Mouse (Mus musculus): ENCODE measurements around the gene Zkscan17. TPM values are rescaled to one million over a fixed set of nuclear protein-coding genes. Genes with fewer than 3 reads are reported as not detected.

The Zkscan17 gene
- polyA plus RNA-seq, 1 experiment from 2014 or later: 20.4 TPM

DNA sequence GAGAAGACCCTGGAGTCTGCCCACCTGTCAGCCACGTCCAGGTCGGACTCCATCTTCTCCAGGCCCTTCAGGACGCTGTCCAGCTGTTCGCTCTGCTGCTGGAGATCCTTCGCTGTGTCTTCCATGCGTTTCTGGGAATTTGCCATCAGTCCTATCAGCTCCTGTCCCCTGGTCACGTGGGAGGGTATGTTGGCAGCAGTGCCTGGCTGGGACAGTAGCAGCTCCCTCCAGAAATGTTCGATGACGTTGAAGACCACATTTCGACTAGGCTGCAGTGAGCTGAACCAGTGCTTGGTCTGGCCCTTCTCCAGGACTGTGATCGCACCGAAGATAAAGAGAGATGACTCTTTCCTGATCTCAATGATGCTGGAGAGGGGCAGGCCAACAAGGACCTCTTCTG is 88.6 kb downstream of the Zkscan17 start:
- no peaks in the 10 kb centered on the region for H3K27me3 ChIP-seq
- H3K4me2 ChIP-seq: no peak overlapping the region
- H3K27ac ChIP-seq: no peak overlapping the region
- no peak overlapping the region for H3K4me3 ChIP-seq
- ATAC-seq: no peak
- 93% methylated on average over 12 of the region's 12 CpGs for WGBS
- H3K9me3 ChIP-seq (replicated peaks): peaks cover 9% of the 10 kb centered on the region
- H3K9ac ChIP-seq: no peak overlapping the region
- no peaks in the 10 kb centered on the region for H3K4me1 ChIP-seq
- peaks cover 55% of the 10 kb centered on the region for H3K36me3 ChIP-seq (ENCODE audit: poor library complexity, severe bottlenecking)

Other genes starting within 250 kb of the Zkscan17 start
- 2.3 and 3.4 TPM in 2 replicates for gene Wnt3a, start 236.0 kb downstream of the Zkscan17 start, polyA plus RNA-seq (2015; fragmentation: Nextera tagmentation; extraction: Ambion mirVana)
- 1.8 and 2.9 TPM in 2 replicates for gene Wnt9a, start 219.8 kb downstream of the Zkscan17 start, polyA plus RNA-seq (2015; fragmentation: Nextera tagmentation; extraction: Ambion mirVana)
- gene Prss38, start 151.1 kb downstream of the Zkscan17 start, polyA plus RNA-seq (2015; fragmentation: Nextera tagmentation; extraction: Ambion mirVana): not detected in 2 replicates
- gene Jmjd4, start 76.7 kb downstream of the Zkscan17 start, polyA plus RNA-seq (2015; fragmentation: Nextera tagmentation; extraction: Ambion mirVana): 12.5 and 13.0 TPM in 2 replicates
- gene Snap47, start 75.6 kb downstream of the Zkscan17 start, polyA plus RNA-seq (2015; fragmentation: Nextera tagmentation; extraction: Ambion mirVana): 239 and 252 TPM in 2 replicates
- gene Zfp867, start 54.3 kb downstream of the Zkscan17 start, polyA plus RNA-seq (2015; fragmentation: Nextera tagmentation; extraction: Ambion mirVana): 13.5 and 14.1 TPM in 2 replicates
- 0.08 and 0.09 TPM in 2 replicates for gene Nlrp3, start 14.8 kb upstream of the Zkscan17 start, polyA plus RNA-seq (2015; fragmentation: Nextera tagmentation; extraction: Ambion mirVana)
- not detected in 2 replicates for gene Olfr222, start 49.5 kb upstream of the Zkscan17 start, polyA plus RNA-seq (2015; fragmentation: Nextera tagmentation; extraction: Ambion mirVana)
- not detected in 2 replicates for gene Olfr223, start 66.5 kb upstream of the Zkscan17 start, polyA plus RNA-seq (2015; fragmentation: Nextera tagmentation; extraction: Ambion mirVana)
- 37.1 and 40.5 TPM in 2 replicates for gene Mprip, start 134.6 kb upstream of the Zkscan17 start, polyA plus RNA-seq (2015; fragmentation: Nextera tagmentation; extraction: Ambion mirVana)